Mouse (Mus musculus) hindbrain, embryonic 12.5 days (tissue): ENCODE data around the gene Aoah. TPM values are rescaled to one million over a fixed set of nuclear protein-coding genes. Genes with fewer than 3 reads are reported as not detected.

ENCODE experiments used
- ATAC-seq: fragments of 200-750 bp; cut with Nextera tagmentation; 2 replicates; pipeline ENCODE4 v1.8.0; 2017; ENCODE audit warnings: moderate TSS enrichment; ENCODE audit not compliant: low FRiP score
- H3K27ac ChIP-seq: fragments of 300-500 bp; sonication (generic); 2 replicates; pipeline ENCODE4 v1.5.1; 2016; ENCODE audit warnings: mild to moderate bottlenecking
- H3K27me3 ChIP-seq: fragments of 300-500 bp; sonication (generic); 2 replicates; pipeline ENCODE4 v1.6.1; 2016; ENCODE audit warnings: mild to moderate bottlenecking
- H3K36me3 ChIP-seq: fragments of 300-500 bp; sonication (generic); 2 replicates; pipeline ENCODE4 v1.6.1; 2016; ENCODE audit warnings: mild to moderate bottlenecking
- H3K4me1 ChIP-seq: fragments of 300-500 bp; sonication (generic); 2 replicates; pipeline ENCODE4 v1.6.1; 2016
- H3K4me2 ChIP-seq: fragments of 300-500 bp; sonication (generic); replicated peaks from 2 replicates; pipeline ENCODE4 v1.6.1; 2016; ENCODE audit warnings: mild to moderate bottlenecking
- H3K4me3 ChIP-seq: fragments of 300-500 bp; sonication (generic); 2 replicates; pipeline ENCODE4 v1.5.1; 2016; ENCODE audit warnings: mild to moderate bottlenecking
- H3K9ac ChIP-seq: fragments of 300-500 bp; sonication (generic); 2 replicates; pipeline ENCODE4 v1.6.1; 2016; ENCODE audit warnings: mild to moderate bottlenecking, moderate library complexity
- H3K9me3 ChIP-seq: fragments of 300-500 bp; sonication (generic); replicated peaks from 2 replicates; pipeline ENCODE4 v1.6.1; 2016; ENCODE audit warnings: mild to moderate bottlenecking
- WGBS: fragments of 180-500 bp; shearing (Covaris S2); methylation state at CpG from one replicate; pipeline ENCODE4 v1.1.7; 2016; 5-methylcytosine and 5-hydroxymethylcytosine counted together
- polyA plus RNA-seq: library from polyadenylated mRNA; unstranded; fragments of >200 nt; fragmentation: Nextera tagmentation; extraction: Ambion mirVana; gene quantifications from 2 replicates; pipeline ENCODE4 v1.2.1, GENCODE M21; 2016

Gene Aoah
- 0.50 and 0.76 TPM in 2 replicates for polyA plus RNA-seq

- Histone ChIP-seq H3K27me3 (no peaks in the 10 kb centered on the region), H3K4me1 (no peaks in the 10 kb centered on the region), H3K36me3 (no peaks in the 10 kb centered on the region), H3K4me2 (no peak within 1 kb of the TSS), H3K4me3 (no peak within 1 kb of the TSS), H3K9me3 (no peaks in the 10 kb centered on the region), H3K9ac (no peak within 1 kb of the TSS), H3K27ac (no peak within 1 kb of the TSS)
- WGBS = 69% methylated on average over 4 of the region's 4 CpGs
- no peak for ATAC-seq
These were observed at the start of gene Aoah for GRCm38 (mm10) chr13:20793901-20794300. Aoah (plus strand) TSS chr13:20794113.

- H3K36me3 ChIP-seq = no peaks in the 10 kb centered on the region
- no peak overlapping the region for H3K27ac ChIP-seq
- H3K9ac ChIP-seq = no peak overlapping the region
- H3K9me3 ChIP-seq = no peaks in the 10 kb centered on the region
- no peaks in the 10 kb centered on the region for H3K4me1 ChIP-seq
- no peak for ATAC-seq
- H3K27me3 ChIP-seq = no peaks in the 10 kb centered on the region
- 78% methylated on average over 1 of the region's 1 CpGs for WGBS
- H3K4me2 ChIP-seq = no peak overlapping the region
- H3K4me3 ChIP-seq = no peak overlapping the region
These were observed 39.1 kb upstream of the Aoah start for GRCm38 (mm10) chr13:20754843-20755242.

- H3K9me3 ChIP-seq = no peaks in the 10 kb centered on the region
- no peaks in the 10 kb centered on the region for H3K36me3 ChIP-seq
- WGBS = 87% methylated on average over 5 of the region's 5 CpGs
- H3K27me3 ChIP-seq = no peaks in the 10 kb centered on the region
- no peaks in the 10 kb centered on the region for H3K4me1 ChIP-seq
- no peak overlapping the region for H3K27ac ChIP-seq
- no peak overlapping the region for H3K4me2 ChIP-seq
- ATAC-seq = no peak
- H3K4me3 ChIP-seq = no peak overlapping the region
- H3K9ac ChIP-seq = no peak overlapping the region
These were observed 10.3 kb upstream of the Aoah start for GRCm38 (mm10) chr13:20783648-20784047.

- no peaks in the 10 kb centered on the region for H3K9me3 ChIP-seq
- H3K27me3 ChIP-seq = no peaks in the 10 kb centered on the region
- no peak overlapping the region for H3K9ac ChIP-seq
- H3K4me1 ChIP-seq = no peaks in the 10 kb centered on the region
- H3K27ac ChIP-seq = no peak overlapping the region
- ATAC-seq = no peak
- H3K36me3 ChIP-seq = no peaks in the 10 kb centered on the region
- H3K4me2 ChIP-seq = no peak overlapping the region
- H3K4me3 ChIP-seq = no peak overlapping the region
- 90% methylated on average over 6 of the region's 6 CpGs for WGBS
These were observed 9.9 kb upstream of the Aoah start for GRCm38 (mm10) chr13:20784060-20784459.

GRCm38 (mm10) chr13:20785960-20786359 is 8.0 kb upstream of the Aoah start:
- 79% methylated on average over 7 of the region's 7 CpGs for WGBS
- no peak for ATAC-seq
- no peak overlapping the region for H3K4me3 ChIP-seq

GRCm38 (mm10) chr13:20786825-20787245 is 7.1 kb upstream of the Aoah start:
- H3K9me3 ChIP-seq = no peaks in the 10 kb centered on the region
- no peak overlapping the region for H3K27ac ChIP-seq
- no peak overlapping the region for H3K4me2 ChIP-seq
- H3K4me1 ChIP-seq = no peaks in the 10 kb centered on the region
- H3K4me3 ChIP-seq = no peak overlapping the region
- H3K9ac ChIP-seq = no peak overlapping the region
- ATAC-seq = no peak
- H3K27me3 ChIP-seq = no peaks in the 10 kb centered on the region
- WGBS = 75% methylated on average over 1 of the region's 1 CpGs
- no peaks in the 10 kb centered on the region for H3K36me3 ChIP-seq

More at GRCm38 (mm10) chr13:20785960-20786359, 8.0 kb upstream of the Aoah start:
- Histone ChIP-seq H3K27ac (no peak overlapping the region), H3K9ac (no peak overlapping the region), H3K27me3 (no peaks in the 10 kb centered on the region), H3K4me1 (no peaks in the 10 kb centered on the region), H3K36me3 (no peaks in the 10 kb centered on the region), H3K9me3 (no peaks in the 10 kb centered on the region), H3K4me2 (no peak overlapping the region)

- no peak overlapping the region for H3K9ac ChIP-seq
- H3K9me3 ChIP-seq = no peaks in the 10 kb centered on the region
- no peak overlapping the region for H3K4me2 ChIP-seq
- no peak for ATAC-seq
- no peaks in the 10 kb centered on the region for H3K4me1 ChIP-seq
- WGBS = 81% methylated on average over 4 of the region's 4 CpGs
- H3K27me3 ChIP-seq = no peaks in the 10 kb centered on the region
- H3K36me3 ChIP-seq = no peaks in the 10 kb centered on the region
- no peak overlapping the region for H3K27ac ChIP-seq
- no peak overlapping the region for H3K4me3 ChIP-seq
These were observed 6.0 kb upstream of the Aoah start for GRCm38 (mm10) chr13:20787952-20788351.

GRCm38 (mm10) chr13:20796651-20797050 is 2.7 kb downstream of the Aoah start:
- no peak for ATAC-seq
- Histone ChIP-seq H3K27ac (no peak overlapping the region), H3K4me1 (no peaks in the 10 kb centered on the region), H3K4me2 (no peak overlapping the region), H3K36me3 (no peaks in the 10 kb centered on the region), H3K9ac (no peak overlapping the region), H3K4me3 (no peak overlapping the region), H3K27me3 (no peaks in the 10 kb centered on the region), H3K9me3 (no peaks in the 10 kb centered on the region)
- WGBS = 88% methylated on average over 3 of the region's 3 CpGs

- H3K9me3 ChIP-seq = no peaks in the 10 kb centered on the region
- H3K4me1 ChIP-seq = no peaks in the 10 kb centered on the region
- H3K27ac ChIP-seq = no peak overlapping the region
- H3K4me3 ChIP-seq = no peak overlapping the region
- H3K4me2 ChIP-seq = no peak overlapping the region
- WGBS = 73% methylated on average over 2 of the region's 2 CpGs
- no peaks in the 10 kb centered on the region for H3K27me3 ChIP-seq
- ATAC-seq = no peak
- no peaks in the 10 kb centered on the region for H3K36me3 ChIP-seq
- no peak overlapping the region for H3K9ac ChIP-seq
These were observed 4.6 kb downstream of the Aoah start for GRCm38 (mm10) chr13:20798536-20798935.

GRCm38 (mm10) chr13:20799772-20800171 is 5.9 kb downstream of the Aoah start:
- Histone ChIP-seq H3K4me3 (no peak overlapping the region), H3K4me1 (no peaks in the 10 kb centered on the region), H3K4me2 (no peak overlapping the region), H3K9ac (no peak overlapping the region), H3K27me3 (no peaks in the 10 kb centered on the region), H3K27ac (no peak overlapping the region), H3K9me3 (no peaks in the 10 kb centered on the region), H3K36me3 (no peaks in the 10 kb centered on the region)
- WGBS = 86% methylated on average over 3 of the region's 3 CpGs
- no peak for ATAC-seq

- Histone ChIP-seq H3K36me3 (no peaks in the 10 kb centered on the region), H3K9me3 (no peaks in the 10 kb centered on the region), H3K9ac (no peak overlapping the region), H3K27ac (no peak overlapping the region), H3K4me3 (no peak overlapping the region), H3K4me1 (no peaks in the 10 kb centered on the region), H3K4me2 (no peak overlapping the region), H3K27me3 (no peaks in the 10 kb centered on the region)
- ATAC-seq = no peak
- 83% methylated on average over 3 of the region's 3 CpGs for WGBS
These were observed 6.7 kb downstream of the Aoah start for GRCm38 (mm10) chr13:20800569-20800968.

- H3K36me3 ChIP-seq = no peaks in the 10 kb centered on the region
- H3K9ac ChIP-seq = no peak overlapping the region
- H3K4me2 ChIP-seq = no peak overlapping the region
- no peak overlapping the region for H3K4me3 ChIP-seq
- no peak overlapping the region for H3K27ac ChIP-seq
- 77% methylated on average over 3 of the region's 3 CpGs for WGBS
- H3K4me1 ChIP-seq = no peaks in the 10 kb centered on the region
- H3K27me3 ChIP-seq = no peaks in the 10 kb centered on the region
- ATAC-seq = no peak
- H3K9me3 ChIP-seq = no peaks in the 10 kb centered on the region
These were observed 18.0 kb downstream of the Aoah start for GRCm38 (mm10) chr13:20811782-20812406.

- Histone ChIP-seq H3K4me3 (no peak overlapping the region), H3K4me2 (no peak overlapping the region), H3K4me1 (no peaks in the 10 kb centered on the region), H3K27ac (no peak overlapping the region), H3K27me3 (no peaks in the 10 kb centered on the region), H3K36me3 (no peaks in the 10 kb centered on the region), H3K9ac (no peak overlapping the region), H3K9me3 (no peaks in the 10 kb centered on the region)
- WGBS = 65% methylated on average over 1 of the region's 1 CpGs
- no peak for ATAC-seq
These were observed 22.5 kb downstream of the Aoah start for GRCm38 (mm10) chr13:20816385-20816784.
